Mouse (Mus musculus) limb, embryonic 15.5 days (tissue): ENCODE results near the gene Serpinb13. TPM values are rescaled to one million over a fixed set of nuclear protein-coding genes. Genes with fewer than 3 reads are reported as not detected.

Source experiments
- ATAC-seq: fragments of 200-750 bp; cut with Nextera tagmentation; 2 replicates; pipeline ENCODE4 v1.8.0; 2017; ENCODE audit warnings: low read depth, moderate TSS enrichment; ENCODE audit not compliant: insufficient number of reproducible peaks, low FRiP score, low TSS enrichment
- H3K27ac ChIP-seq: fragments of 300-500 bp; sonication (generic); 2 replicates; pipeline ENCODE4 v1.5.1; 2015; ENCODE audit warnings: moderate library complexity, mild to moderate bottlenecking, inconsistent platforms
- H3K27me3 ChIP-seq: fragments of 300-500 bp; sonication (generic); 2 replicates; pipeline ENCODE4 v1.6.1; 2015; ENCODE audit warnings: inconsistent platforms
- H3K36me3 ChIP-seq: fragments of 300-500 bp; sonication (generic); 2 replicates; pipeline ENCODE4 v1.6.1; 2015; ENCODE audit warnings: inconsistent platforms
- H3K4me1 ChIP-seq: fragments of 300-500 bp; sonication (generic); 2 replicates; pipeline ENCODE4 v1.6.1; 2015; ENCODE audit warnings: inconsistent platforms
- H3K4me2 ChIP-seq: fragments of 300-500 bp; sonication (generic); 2 replicates; pipeline ENCODE4 v1.6.1; 2015; ENCODE audit warnings: mild to moderate bottlenecking, inconsistent platforms
- H3K4me3 ChIP-seq: fragments of 300-500 bp; sonication (generic); 2 replicates; pipeline ENCODE4 v1.5.1; 2015; ENCODE audit warnings: mild to moderate bottlenecking, inconsistent platforms
- H3K9ac ChIP-seq: fragments of 300-500 bp; sonication (generic); 2 replicates; pipeline ENCODE4 v1.6.1; 2015; ENCODE audit warnings: inconsistent platforms
- H3K9me3 ChIP-seq: fragments of 300-500 bp; sonication (generic); 2 replicates; pipeline ENCODE4 v1.6.1; 2016; ENCODE audit warnings: inconsistent platforms
- WGBS: fragments of 180-500 bp; shearing (Covaris S2); methylation state at CpG from one replicate; pipeline ENCODE4 v1.1.7; 2015; 5-methylcytosine and 5-hydroxymethylcytosine counted together
- polyA plus RNA-seq: library from polyadenylated mRNA; unstranded; fragments of >200 nt; fragmentation: Nextera tagmentation; extraction: Ambion mirVana; gene quantifications from 2 replicates; pipeline ENCODE4 v1.2.1, GENCODE M21; 2015

The Serpinb13 gene
- 0.17 and 0.27 TPM in 2 replicates for polyA plus RNA-seq

DNA sequence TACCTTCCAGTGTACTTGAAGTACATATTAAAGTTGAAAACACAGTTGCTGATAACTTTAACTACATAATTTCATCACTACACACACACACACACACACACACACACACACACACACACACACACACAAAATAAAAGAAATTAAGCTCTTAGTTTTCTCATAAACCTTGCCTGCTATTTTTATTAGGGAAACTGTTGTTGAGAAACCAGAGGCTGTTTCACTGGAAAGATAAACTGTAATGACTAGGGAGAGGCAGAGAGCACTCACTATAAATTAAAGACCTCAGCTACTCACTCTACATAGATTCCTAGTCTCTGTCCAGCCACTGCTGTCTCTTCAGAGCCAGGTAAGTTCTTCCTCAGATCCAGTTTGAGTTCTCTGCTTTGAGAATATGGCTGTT is at the start of gene Serpinb13:
Gene Serpinb13 (plus strand): TSS at position 301 of the 400 bp plus-strand sequence.
- no peak within 1 kb of the TSS for H3K4me3 ChIP-seq
- H3K27me3 ChIP-seq: no peaks in the 10 kb centered on the region

DNA sequence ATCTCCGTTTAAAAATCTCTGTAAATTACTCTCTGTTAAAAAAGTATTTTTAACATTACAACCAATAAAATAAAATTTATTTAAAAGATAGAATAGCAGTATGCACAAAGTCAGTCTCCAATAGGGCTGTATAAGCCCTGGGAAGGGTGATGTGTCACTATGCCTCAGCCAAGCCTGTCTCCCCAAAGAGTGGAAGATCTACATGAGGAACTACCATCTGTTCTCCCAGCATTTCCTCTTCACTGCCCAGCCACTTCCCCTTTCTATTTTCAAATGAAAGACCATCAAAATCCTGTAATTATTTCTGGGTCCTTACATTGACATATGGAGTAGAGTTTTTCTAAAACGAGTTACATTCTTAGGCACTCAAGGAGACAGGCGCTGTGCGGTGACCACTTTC is 48.8 kb upstream of the Serpinb13 start:
- no peak overlapping the region for H3K9ac ChIP-seq
- H3K4me1 ChIP-seq: no peaks in the 10 kb centered on the region
- H3K27me3 ChIP-seq: no peaks in the 10 kb centered on the region
- H3K4me2 ChIP-seq: no peak overlapping the region
- no peak overlapping the region for H3K27ac ChIP-seq
- 73% methylated on average over 4 of the region's 4 CpGs for WGBS
- H3K36me3 ChIP-seq: no peaks in the 10 kb centered on the region
- no peak for ATAC-seq
- H3K9me3 ChIP-seq: no peaks in the 10 kb centered on the region
- H3K4me3 ChIP-seq: no peak overlapping the region

More for the DNA sequence above, at the start of gene Serpinb13:
- Histone ChIP-seq H3K4me1 (no peaks in the 10 kb centered on the region), H3K4me2 (no peak within 1 kb of the TSS), H3K9ac (no peak within 1 kb of the TSS), H3K9me3 (no peaks in the 10 kb centered on the region), H3K36me3 (no peaks in the 10 kb centered on the region), H3K27ac (no peak within 1 kb of the TSS)
- ATAC-seq: no peak

DNA sequence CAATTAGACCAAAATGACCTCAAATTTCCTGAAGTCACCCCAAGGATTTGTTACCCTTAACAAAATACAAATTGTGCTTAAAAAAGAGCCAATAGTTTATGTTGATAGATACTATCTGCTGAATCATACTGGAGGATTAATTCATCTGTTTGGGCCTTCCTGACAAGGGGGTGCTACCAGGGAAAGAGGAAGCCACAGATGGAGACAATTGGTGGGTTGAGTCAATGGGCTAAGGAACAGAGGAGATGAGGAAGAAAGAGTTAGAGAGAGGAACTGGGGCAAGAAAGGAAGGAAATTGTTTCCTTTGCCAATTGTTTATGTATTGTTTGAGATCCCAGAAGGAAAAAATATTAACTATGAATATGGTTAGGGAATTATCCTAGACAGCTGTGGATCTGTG is 47.1 kb upstream of the Serpinb13 start:
- no peaks in the 10 kb centered on the region for H3K9me3 ChIP-seq
- H3K4me1 ChIP-seq: no peaks in the 10 kb centered on the region
- H3K4me3 ChIP-seq: no peak overlapping the region
- H3K36me3 ChIP-seq: no peaks in the 10 kb centered on the region
- no peaks in the 10 kb centered on the region for H3K27me3 ChIP-seq
- H3K4me2 ChIP-seq: no peak overlapping the region
- ATAC-seq: no peak
- H3K9ac ChIP-seq: no peak overlapping the region
- no peak overlapping the region for H3K27ac ChIP-seq

DNA sequence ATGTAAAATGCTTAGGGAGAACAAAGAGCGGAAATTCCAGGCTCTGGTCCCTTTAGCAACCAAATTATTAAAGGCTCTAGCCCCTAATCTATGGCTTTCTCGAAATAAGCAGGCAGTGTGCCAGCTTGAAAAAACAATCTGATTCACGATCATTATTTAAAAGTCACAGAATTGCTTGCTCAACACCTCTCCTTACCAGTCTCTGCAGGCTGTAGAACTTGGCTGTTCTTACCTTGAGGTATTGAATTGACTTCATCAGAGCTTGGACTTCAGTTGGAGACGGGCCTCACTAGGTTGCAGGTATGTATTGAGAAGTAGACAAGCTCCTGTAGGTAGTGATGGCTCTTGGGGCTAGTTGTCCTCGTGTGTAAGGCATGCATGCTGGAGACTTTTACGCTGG is 46.5 kb upstream of the Serpinb13 start, which contains the start of gene Serpinb12:
Gene Serpinb12 (plus strand): TSS at position 185 of the 400 bp plus-strand sequence.
- WGBS: 70% methylated on average over 6 of the region's 6 CpGs
- no peak within 1 kb of the TSS for H3K9ac ChIP-seq
- no peaks in the 10 kb centered on the region for H3K27me3 ChIP-seq
- no peak within 1 kb of the TSS for H3K27ac ChIP-seq
- H3K4me3 ChIP-seq: no peak within 1 kb of the TSS
- H3K4me2 ChIP-seq: no peak within 1 kb of the TSS
- no peaks in the 10 kb centered on the region for H3K9me3 ChIP-seq
- no peaks in the 10 kb centered on the region for H3K36me3 ChIP-seq
- no peak for ATAC-seq
- H3K4me1 ChIP-seq: no peaks in the 10 kb centered on the region

DNA sequence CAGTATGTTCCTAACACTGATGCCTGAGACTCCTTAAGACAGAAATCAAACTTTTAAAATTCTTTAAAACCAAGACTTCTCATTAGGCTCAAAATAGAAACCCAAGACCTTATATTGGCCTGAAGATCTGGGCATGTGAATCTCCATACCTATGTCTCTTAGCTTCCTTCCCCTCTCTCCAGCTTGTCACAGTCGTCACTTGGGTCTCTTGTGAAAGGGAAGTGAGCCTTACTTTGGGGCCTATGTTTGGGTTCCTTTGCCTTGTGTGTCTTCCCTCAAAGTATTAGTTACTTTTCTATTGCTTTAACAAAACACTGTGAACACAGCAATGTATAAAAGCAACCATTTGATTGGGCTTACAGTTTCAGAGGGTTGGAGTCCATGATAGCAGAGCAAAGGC is 33.6 kb upstream of the Serpinb13 start:
- WGBS: 92% methylated on average over 1 of the region's 1 CpGs
- no peak for ATAC-seq
- no peaks in the 10 kb centered on the region for H3K36me3 ChIP-seq
- no peaks in the 10 kb centered on the region for H3K4me1 ChIP-seq
- no peaks in the 10 kb centered on the region for H3K9me3 ChIP-seq
- no peaks in the 10 kb centered on the region for H3K27me3 ChIP-seq
- no peak overlapping the region for H3K9ac ChIP-seq
- no peak overlapping the region for H3K27ac ChIP-seq
- no peak overlapping the region for H3K4me2 ChIP-seq
- H3K4me3 ChIP-seq: no peak overlapping the region

DNA sequence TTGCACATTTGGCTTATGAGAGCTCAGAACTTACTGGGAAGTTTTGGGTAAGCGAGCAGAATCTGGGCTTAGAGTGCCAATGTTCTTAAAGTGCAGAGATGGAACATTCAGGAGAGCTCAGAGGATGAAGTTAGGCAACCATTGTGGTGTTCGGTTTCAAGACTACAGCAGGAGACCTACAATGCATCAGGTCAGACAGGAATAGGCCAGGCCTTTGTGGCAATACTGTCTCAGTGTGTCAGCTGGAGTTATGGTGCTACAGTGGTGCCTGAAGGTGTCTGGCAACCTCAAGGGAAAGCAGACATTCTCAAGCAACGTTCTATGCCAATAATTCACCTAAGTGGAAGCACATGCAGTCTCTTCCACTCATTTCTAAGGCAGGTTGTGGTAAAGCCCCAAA is 20.8 kb upstream of the Serpinb13 start:
- Histone ChIP-seq H3K4me3 (no peak overlapping the region), H3K27ac (no peak overlapping the region), H3K4me1 (no peaks in the 10 kb centered on the region), H3K9me3 (no peaks in the 10 kb centered on the region), H3K27me3 (no peaks in the 10 kb centered on the region), H3K36me3 (no peaks in the 10 kb centered on the region), H3K9ac (no peak overlapping the region), H3K4me2 (no peak overlapping the region)
- WGBS: 58% methylated on average over 3 of the region's 3 CpGs
- ATAC-seq: no peak

DNA sequence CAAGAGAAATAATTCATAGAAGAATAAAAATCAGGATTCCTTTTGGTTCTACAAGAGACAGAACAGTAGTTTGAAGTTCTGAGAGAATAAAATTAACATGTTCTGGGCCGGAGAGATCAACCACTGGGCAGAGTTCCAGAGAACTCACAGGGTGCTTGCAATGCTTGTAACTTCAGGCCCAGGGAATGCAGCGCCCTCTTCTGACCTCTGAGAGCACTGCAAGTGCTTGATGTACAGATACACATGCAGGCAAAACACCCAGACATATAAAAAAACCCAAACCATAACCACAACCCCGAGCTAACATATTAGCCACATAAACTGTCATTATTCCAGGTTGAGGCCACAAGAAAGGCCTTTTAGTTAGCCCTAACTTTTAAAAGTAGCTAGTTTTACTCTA is 19.8 kb upstream of the Serpinb13 start:
- H3K4me3 ChIP-seq: no peak overlapping the region
- H3K27ac ChIP-seq: no peak overlapping the region
- no peak overlapping the region for H3K4me2 ChIP-seq
- H3K27me3 ChIP-seq: no peaks in the 10 kb centered on the region
- no peak overlapping the region for H3K9ac ChIP-seq
- H3K9me3 ChIP-seq: no peaks in the 10 kb centered on the region
- WGBS: 26% methylated on average over 3 of the region's 3 CpGs
- no peaks in the 10 kb centered on the region for H3K4me1 ChIP-seq
- H3K36me3 ChIP-seq: no peaks in the 10 kb centered on the region
- no peak for ATAC-seq

DNA sequence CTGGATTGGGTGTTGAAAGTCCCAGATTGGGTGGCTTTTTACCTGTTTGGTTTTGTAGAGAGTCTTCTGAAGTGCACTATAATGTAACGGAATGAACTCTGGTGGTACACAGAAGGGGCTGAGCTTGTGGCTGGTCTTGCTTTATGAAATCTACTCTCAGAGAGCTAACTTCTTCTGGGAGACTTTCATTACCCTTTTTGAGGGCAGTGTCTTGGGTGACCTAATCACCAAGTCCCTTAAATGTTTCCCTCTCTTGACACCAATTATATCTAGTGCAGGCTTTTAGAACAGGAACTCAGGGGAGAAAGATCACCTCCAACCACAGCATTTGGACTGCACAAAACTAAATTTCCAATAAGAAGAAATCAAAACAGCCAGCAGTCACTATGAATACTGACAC is 2.3 kb downstream of the Serpinb13 start:
- no peak overlapping the region for H3K4me3 ChIP-seq
- no peak overlapping the region for H3K9ac ChIP-seq
- no peaks in the 10 kb centered on the region for H3K36me3 ChIP-seq
- 93% methylated on average over 1 of the region's 1 CpGs for WGBS
- H3K9me3 ChIP-seq: no peaks in the 10 kb centered on the region
- H3K27me3 ChIP-seq: no peaks in the 10 kb centered on the region
- ATAC-seq: no peak
- no peaks in the 10 kb centered on the region for H3K4me1 ChIP-seq
- H3K4me2 ChIP-seq: no peak overlapping the region
- H3K27ac ChIP-seq: no peak overlapping the region

DNA sequence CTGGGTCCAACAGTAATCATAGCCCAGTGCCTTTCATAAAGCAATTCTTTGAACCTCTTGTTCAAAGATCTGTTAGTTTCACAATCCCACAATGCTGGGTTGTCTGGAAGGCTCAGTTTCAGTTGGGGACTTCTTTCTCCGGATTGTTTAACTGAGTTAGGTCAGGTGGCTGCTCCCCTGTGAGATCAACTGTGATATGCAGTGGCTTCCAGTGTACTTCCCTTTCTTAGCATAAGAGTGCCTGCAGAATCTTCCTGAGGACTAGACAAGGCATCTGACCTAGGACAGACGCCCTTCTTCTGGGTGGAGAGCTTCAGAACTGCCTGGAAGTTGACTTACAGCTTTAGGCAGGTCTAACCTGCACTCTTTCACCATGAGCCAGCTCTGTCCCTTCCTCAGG is 3.1 kb downstream of the Serpinb13 start:
- no peak for ATAC-seq
- no peaks in the 10 kb centered on the region for H3K9me3 ChIP-seq
- H3K36me3 ChIP-seq: no peaks in the 10 kb centered on the region
- H3K27ac ChIP-seq: no peak overlapping the region
- no peaks in the 10 kb centered on the region for H3K4me1 ChIP-seq
- H3K9ac ChIP-seq: no peak overlapping the region
- WGBS: 63% methylated on average over 2 of the region's 2 CpGs
- H3K27me3 ChIP-seq: no peaks in the 10 kb centered on the region
- no peak overlapping the region for H3K4me2 ChIP-seq
- no peak overlapping the region for H3K4me3 ChIP-seq

DNA sequence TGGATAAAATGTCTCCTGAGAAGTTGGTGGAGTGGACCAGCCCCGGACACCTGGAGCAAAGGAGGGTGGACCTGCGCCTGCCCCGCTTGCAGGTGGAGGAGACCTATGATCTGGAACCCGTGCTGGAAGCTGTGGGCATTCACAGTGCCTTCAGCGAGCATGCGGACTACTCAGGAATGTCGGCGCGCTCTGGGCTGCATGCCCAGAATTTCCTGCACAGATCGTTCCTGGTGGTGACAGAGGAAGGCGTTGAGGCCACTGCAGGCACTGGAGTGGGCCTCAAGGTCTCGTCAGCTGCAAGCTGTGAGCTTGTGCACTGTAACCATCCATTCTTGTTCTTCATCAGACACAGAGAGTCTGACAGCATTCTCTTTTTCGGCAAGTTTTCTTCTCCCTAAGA is 19.6 kb downstream of the Serpinb13 start:
- no peaks in the 10 kb centered on the region; the same call in 1 of the 2 replicates for H3K4me1 ChIP-seq
- no peaks in the 10 kb centered on the region for H3K36me3 ChIP-seq
- 55% methylated on average over 13 of the region's 13 CpGs for WGBS
- no peaks in the 10 kb centered on the region for H3K9me3 ChIP-seq
- no peaks in the 10 kb centered on the region for H3K27me3 ChIP-seq
- H3K9ac ChIP-seq: no peak overlapping the region
- no peak overlapping the region for H3K4me2 ChIP-seq
- ATAC-seq: peak; percentile 44; the same call in 1 of the 2 replicates
- H3K27ac ChIP-seq: no peak overlapping the region
- H3K4me3 ChIP-seq: no peak overlapping the region

DNA sequence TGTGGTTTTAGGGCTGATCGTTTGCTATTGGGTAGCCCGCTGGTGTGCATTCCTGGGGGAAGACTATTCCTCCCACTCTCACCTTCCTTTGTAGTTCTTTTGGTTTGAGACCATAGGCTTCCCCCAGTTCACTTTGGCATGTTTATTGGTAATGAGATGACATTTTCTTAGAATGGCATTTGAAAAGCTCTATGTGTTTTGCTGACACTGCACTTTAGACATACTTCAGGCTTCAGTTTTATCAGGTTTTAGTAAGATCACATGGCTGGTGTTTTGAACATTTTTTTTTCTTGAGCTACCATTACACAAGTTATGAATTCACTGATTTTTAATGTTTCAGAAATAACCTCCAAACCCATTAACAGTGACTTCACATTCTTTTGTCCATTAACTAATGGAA is 21.0 kb downstream of the Serpinb13 start:
- Histone ChIP-seq H3K4me3 (no peak overlapping the region), H3K27ac (no peak overlapping the region), H3K36me3 (no peaks in the 10 kb centered on the region), H3K4me2 (no peak overlapping the region), H3K9ac (no peak overlapping the region), H3K4me1 (no peaks in the 10 kb centered on the region; the same call in 1 of the 2 replicates), H3K27me3 (no peaks in the 10 kb centered on the region), H3K9me3 (no peaks in the 10 kb centered on the region)
- 73% methylated on average over 2 of the region's 2 CpGs for WGBS
- no peak for ATAC-seq

DNA sequence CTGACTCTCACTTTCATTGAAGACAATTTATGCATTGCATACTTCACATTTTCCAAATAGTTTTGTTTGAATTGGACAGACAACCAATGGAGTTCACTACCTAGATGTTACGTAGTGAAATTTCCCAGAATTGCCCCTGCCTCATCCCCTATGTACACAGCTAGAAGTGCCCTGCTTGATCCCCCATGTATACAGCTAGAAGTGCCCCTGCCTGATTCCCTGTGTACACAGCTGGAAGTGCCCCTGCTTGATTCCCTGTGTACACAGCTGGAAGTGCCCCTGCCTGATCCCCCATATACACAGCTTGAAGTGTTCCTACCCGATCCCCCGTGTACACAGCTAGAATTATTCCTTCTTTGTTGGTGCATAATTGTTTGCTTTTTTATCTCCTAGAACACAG is 25.5 kb downstream of the Serpinb13 start:
- H3K4me3 ChIP-seq: no peak overlapping the region
- no peaks in the 10 kb centered on the region for H3K27me3 ChIP-seq
- H3K9ac ChIP-seq: no peak overlapping the region
- no peaks in the 10 kb centered on the region for H3K9me3 ChIP-seq
- no peak overlapping the region for H3K27ac ChIP-seq
- H3K4me1 ChIP-seq: no peaks in the 10 kb centered on the region
- 74% methylated on average over 3 of the region's 3 CpGs for whole genome bisulfite sequencing
- ATAC-seq: no peak
- no peaks in the 10 kb centered on the region for H3K36me3 ChIP-seq
- H3K4me2 ChIP-seq: no peak overlapping the region

DNA sequence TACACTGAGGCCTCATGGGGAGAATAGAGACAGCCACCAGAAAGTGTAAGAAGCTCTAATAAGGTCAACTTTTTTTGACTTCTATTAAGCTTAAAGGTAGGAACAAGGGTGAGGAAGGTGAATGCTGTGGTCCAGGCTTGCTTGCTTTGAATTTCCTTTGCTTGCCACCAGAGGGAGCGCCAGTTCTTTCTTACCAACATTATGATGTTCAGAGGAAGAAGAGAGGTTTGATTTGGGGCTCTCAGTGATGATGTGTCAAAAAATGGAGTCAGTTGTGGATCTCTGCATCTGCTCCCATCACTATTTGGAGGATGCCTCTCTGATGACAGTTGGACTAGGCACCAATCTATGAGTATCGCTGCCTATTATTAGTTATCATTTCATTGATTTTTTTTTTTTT is 33.7 kb downstream of the Serpinb13 start:
- H3K9me3 ChIP-seq: no peaks in the 10 kb centered on the region
- no peaks in the 10 kb centered on the region for H3K4me1 ChIP-seq
- no peaks in the 10 kb centered on the region for H3K27me3 ChIP-seq
- no peak overlapping the region for H3K9ac ChIP-seq
- ATAC-seq: no peak
- H3K4me2 ChIP-seq: no peak overlapping the region
- no peak overlapping the region for H3K27ac ChIP-seq
- H3K4me3 ChIP-seq: no peak overlapping the region
- WGBS: 49% methylated on average over 2 of the region's 2 CpGs
- no peaks in the 10 kb centered on the region for H3K36me3 ChIP-seq
